Mouse (Mus musculus) intestine, embryonic 15.5 days (tissue): Measurements from ENCODE around the gene Igsf11. TPM values are rescaled to one million over a fixed set of nuclear protein-coding genes. Genes with fewer than 3 reads are reported as not detected.

Source experiments
- ATAC-seq: fragments of 200-750 bp; cut with Nextera tagmentation; 2 replicates; pipeline ENCODE4 v1.8.0; 2017; ENCODE audit warnings: moderate TSS enrichment, moderate library complexity
- H3K27ac ChIP-seq: fragments of 300-500 bp; sonication (generic); 2 replicates; pipeline ENCODE4 v1.5.1; 2015; ENCODE audit warnings: mild to moderate bottlenecking, inconsistent platforms
- H3K27me3 ChIP-seq: fragments of 300-500 bp; sonication (generic); replicated peaks from 2 replicates; pipeline ENCODE4 v1.6.1; 2015; ENCODE audit warnings: inconsistent platforms
- H3K36me3 ChIP-seq: fragments of 300-500 bp; sonication (generic); 2 replicates; pipeline ENCODE4 v1.6.1; 2015; ENCODE audit warnings: inconsistent platforms
- H3K4me1 ChIP-seq: fragments of 300-500 bp; sonication (generic); replicated peaks from 2 replicates; pipeline ENCODE4 v1.6.1; 2015; ENCODE audit warnings: inconsistent platforms
- H3K4me2 ChIP-seq: fragments of 300-500 bp; sonication (generic); replicated peaks from 2 replicates; pipeline ENCODE4 v1.6.1; 2015; ENCODE audit warnings: mild to moderate bottlenecking, inconsistent platforms
- H3K4me3 ChIP-seq: fragments of 300-500 bp; sonication (generic); replicated peaks from 2 replicates; pipeline ENCODE4 v1.5.1; 2015; ENCODE audit warnings: inconsistent platforms
- H3K9ac ChIP-seq: fragments of 300-500 bp; sonication (generic); 2 replicates; pipeline ENCODE4 v1.6.1; 2015; ENCODE audit warnings: inconsistent platforms
- H3K9me3 ChIP-seq: fragments of 300-500 bp; sonication (generic); 2 replicates; pipeline ENCODE4 v1.6.1; 2016; ENCODE audit warnings: inconsistent platforms
- WGBS: fragments of 180-500 bp; shearing (Covaris S2); methylation state at CpG from one replicate; pipeline ENCODE4 v1.1.7; 2015; 5-methylcytosine and 5-hydroxymethylcytosine counted together
- polyA plus RNA-seq: library from polyadenylated mRNA; unstranded; fragments of >200 nt; fragmentation: Nextera tagmentation; extraction: Ambion mirVana; gene quantifications from 2 replicates; pipeline ENCODE4 v1.2.1, GENCODE M21; 2015

The Igsf11 gene
- polyA plus RNA-seq, 1 experiment from 2014 or later, result 1.7 TPM

DNA sequence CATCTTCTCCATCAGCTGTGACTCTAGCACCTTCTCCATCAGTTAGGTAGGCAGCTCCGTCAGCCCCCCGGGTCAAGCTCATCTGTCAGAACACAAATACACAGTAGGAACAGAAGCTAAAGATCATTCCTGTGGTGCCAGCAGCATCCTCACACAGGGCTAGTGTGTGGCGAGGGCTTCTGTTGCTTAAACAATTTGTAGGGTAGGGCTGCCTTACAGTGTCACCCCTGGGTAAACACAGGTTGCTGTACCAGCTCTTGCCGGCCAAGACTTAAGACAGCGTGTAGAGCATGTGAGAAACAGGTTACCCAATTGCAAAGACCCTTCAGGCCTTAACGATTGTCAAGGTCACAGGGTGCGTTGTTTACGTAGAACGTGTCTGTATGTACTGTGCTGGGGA is 15.8 kb downstream of the Igsf11 start:
- no peak for ATAC-seq
- WGBS, result 55% methylated on average over 9 of the region's 9 CpGs
- peaks cover 19% of the 10 kb centered on the region; the same call in 1 of the 2 replicates for H3K27me3 ChIP-seq
- H3K36me3 ChIP-seq, result no peaks in the 10 kb centered on the region
- H3K4me3 ChIP-seq, result no peak overlapping the region
- 0 out of 2 replicates have a peak, but pooled peaks cover 2% of the 10 kb centered on the region for H3K4me1 ChIP-seq
- no peak overlapping the region for H3K27ac ChIP-seq
- H3K9me3 ChIP-seq, result no peaks in the 10 kb centered on the region
- no peak overlapping the region for H3K9ac ChIP-seq
- no peak overlapping the region for H3K4me2 ChIP-seq

DNA sequence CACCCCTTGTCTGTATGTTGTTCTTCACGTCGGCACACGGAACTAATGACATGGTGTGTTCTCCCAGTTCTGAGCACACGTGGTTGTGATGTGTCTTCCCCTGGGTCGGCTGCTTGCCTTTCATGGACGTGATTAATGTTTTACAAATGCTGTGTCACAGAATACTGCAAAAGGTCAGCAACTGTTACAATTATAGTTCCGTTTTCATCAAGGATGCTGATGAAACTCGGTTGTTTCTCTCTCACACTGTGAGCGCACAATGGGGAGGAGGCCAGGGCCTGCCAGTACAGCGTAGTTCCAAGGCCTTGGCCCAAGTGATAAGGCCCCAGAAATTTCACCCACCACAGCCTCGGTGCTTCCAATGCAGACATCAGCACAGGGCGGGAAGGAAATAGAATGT is 17.0 kb downstream of the Igsf11 start:
- peak; percentile 50; the same call in 1 of the 2 replicates for ATAC-seq
- WGBS, result 64% methylated on average over 12 of the region's 12 CpGs

DNA sequence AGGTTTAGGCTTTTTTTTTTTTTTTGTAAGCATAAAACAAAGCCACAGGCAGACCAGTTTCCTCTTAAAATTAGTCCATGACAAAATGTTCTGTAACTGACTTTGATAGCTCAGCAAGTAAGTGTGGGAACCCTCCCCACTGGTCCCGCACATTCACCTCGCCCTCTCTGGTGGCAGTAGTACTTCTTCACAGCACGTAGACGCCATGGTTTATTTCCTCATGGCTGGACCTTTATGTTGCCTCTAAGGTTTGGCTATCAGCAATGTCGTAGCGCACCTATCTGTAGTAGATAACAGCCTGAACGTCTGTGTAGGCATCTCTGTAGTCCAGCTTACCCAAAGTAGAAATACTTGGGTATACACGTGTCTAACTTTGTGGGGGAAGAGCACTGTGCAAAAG is 17.6 kb downstream of the Igsf11 start:
- H3K27ac ChIP-seq, result no peak overlapping the region
- H3K4me2 ChIP-seq, result no peak overlapping the region
- H3K9me3 ChIP-seq, result no peaks in the 10 kb centered on the region
- no peaks in the 10 kb centered on the region for H3K36me3 ChIP-seq
- peaks cover 7% of the 10 kb centered on the region; the same call in 1 of the 2 replicates for H3K27me3 ChIP-seq
- 0 out of 2 replicates have a peak, but pooled peaks cover 2% of the 10 kb centered on the region for H3K4me1 ChIP-seq
- peak; percentile 57 for ATAC-seq
- H3K4me3 ChIP-seq, result no peak overlapping the region
- WGBS, result 66% methylated on average over 8 of the region's 8 CpGs
- H3K9ac ChIP-seq, result no peak overlapping the region

More for the DNA sequence above, 17.0 kb downstream of the Igsf11 start:
- H3K27ac ChIP-seq, result no peak overlapping the region
- no peaks in the 10 kb centered on the region for H3K36me3 ChIP-seq
- H3K9ac ChIP-seq, result no peak overlapping the region
- H3K9me3 ChIP-seq, result no peaks in the 10 kb centered on the region
- peaks cover 8% of the 10 kb centered on the region; the same call in 1 of the 2 replicates for H3K27me3 ChIP-seq
- no peak overlapping the region for H3K4me3 ChIP-seq
- H3K4me1 ChIP-seq, result 0 out of 2 replicates have a peak, but pooled peaks cover 2% of the 10 kb centered on the region
- no peak overlapping the region for H3K4me2 ChIP-seq

DNA sequence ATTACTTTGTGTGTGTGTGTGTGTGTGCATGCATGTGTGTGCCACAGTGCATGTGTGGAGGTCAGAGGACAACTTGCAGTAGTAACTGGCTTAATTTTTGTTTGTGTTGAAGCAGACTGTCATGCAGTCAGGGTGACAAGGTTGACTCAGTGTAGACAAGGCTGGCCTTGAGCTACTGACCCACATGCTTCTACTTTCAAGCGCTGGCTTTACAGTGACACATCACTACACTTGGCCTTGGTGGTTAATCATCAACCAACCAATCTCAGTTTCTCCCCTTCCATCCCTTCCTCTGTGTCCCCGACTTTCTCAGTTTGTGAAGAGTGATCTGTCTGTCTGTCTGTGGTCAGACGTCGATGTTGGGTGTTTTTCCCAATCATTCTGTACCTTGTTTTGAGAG is 23.0 kb downstream of the Igsf11 start:
- Histone ChIP-seq H3K4me1 (no peaks in the 10 kb centered on the region), H3K4me3 (no peak overlapping the region), H3K4me2 (no peak overlapping the region), H3K27ac (no peak overlapping the region), H3K9ac (no peak overlapping the region), H3K36me3 (no peaks in the 10 kb centered on the region), H3K9me3 (no peaks in the 10 kb centered on the region), H3K27me3 (no peaks in the 10 kb centered on the region)
- 61% methylated on average over 4 of the region's 4 CpGs for WGBS
- peak; percentile 81 for ATAC-seq

DNA sequence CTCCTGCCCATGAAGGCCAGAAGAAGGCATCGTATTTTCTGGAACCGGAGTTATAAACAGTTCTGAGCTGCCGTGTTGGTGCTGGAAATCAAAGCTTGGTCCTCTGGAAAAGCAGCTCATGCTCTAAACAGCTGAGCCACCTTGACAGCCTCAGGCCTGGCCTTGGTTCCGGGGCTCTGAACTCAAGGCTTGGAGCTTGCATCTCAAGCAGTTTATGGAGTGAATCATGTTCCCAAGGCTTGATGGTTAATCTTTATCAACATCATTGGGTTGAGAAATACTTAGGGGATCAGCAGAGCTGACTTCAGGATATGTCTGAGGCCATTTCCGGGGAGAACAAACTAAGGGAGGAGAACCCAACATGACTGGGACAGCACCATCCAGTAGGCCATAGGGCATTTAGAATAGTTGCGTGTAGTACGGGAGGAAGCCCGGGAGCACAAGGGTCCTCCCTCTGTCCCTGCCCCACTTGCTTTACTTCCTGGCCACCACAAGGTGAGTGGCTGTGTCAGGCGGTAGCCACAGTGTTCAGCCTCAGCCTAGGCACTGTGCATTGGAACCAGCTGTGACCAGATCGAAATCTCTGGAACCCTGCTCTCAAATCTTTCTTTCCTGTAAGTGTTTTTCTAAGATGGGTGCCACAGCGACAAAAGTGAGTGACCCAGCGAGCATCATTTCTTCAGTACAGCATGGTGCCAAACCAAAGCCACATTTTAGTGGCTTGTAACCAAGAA is 23.7 kb downstream of the Igsf11 start:
- Histone ChIP-seq H3K36me3 (no peaks in the 10 kb centered on the region), H3K9me3 (no peaks in the 10 kb centered on the region), H3K4me3 (no peak overlapping the region), H3K27me3 (no peaks in the 10 kb centered on the region), H3K4me2 (no peak overlapping the region), H3K9ac (no peak overlapping the region), H3K4me1 (no peaks in the 10 kb centered on the region), H3K27ac (no peak overlapping the region)
- WGBS, result 92% methylated on average over 12 of the region's 12 CpGs
- ATAC-seq, result peak; percentile 44; the same call in 1 of the 2 replicates

DNA sequence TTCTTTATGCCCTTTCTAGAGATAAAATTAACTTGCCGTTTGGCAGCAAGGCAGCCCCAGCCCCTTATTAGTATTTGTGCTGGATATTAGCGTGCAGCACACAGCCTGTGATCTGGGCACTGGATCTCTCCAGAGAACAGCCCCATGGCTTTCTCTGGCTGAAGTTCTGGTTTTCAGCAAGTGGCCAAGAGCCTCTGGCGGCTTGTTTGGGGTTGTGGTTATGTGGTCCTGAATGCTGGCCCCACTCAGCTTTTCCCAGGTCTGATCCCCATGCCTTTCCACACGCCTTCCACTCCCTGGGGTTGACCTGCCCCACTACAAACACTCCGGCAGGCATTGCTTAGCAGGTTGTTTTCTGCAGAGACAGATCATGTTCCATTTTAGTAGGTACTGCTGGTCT is 24.4 kb downstream of the Igsf11 start:
- no peak overlapping the region for H3K4me3 ChIP-seq
- 84% methylated on average over 5 of the region's 5 CpGs for WGBS
- no peaks in the 10 kb centered on the region for H3K36me3 ChIP-seq
- no peaks in the 10 kb centered on the region for H3K27me3 ChIP-seq
- no peak overlapping the region for H3K27ac ChIP-seq
- no peak overlapping the region for H3K4me2 ChIP-seq
- no peaks in the 10 kb centered on the region for H3K4me1 ChIP-seq
- H3K9ac ChIP-seq, result no peak overlapping the region
- H3K9me3 ChIP-seq, result no peaks in the 10 kb centered on the region
- ATAC-seq, result no peak

DNA sequence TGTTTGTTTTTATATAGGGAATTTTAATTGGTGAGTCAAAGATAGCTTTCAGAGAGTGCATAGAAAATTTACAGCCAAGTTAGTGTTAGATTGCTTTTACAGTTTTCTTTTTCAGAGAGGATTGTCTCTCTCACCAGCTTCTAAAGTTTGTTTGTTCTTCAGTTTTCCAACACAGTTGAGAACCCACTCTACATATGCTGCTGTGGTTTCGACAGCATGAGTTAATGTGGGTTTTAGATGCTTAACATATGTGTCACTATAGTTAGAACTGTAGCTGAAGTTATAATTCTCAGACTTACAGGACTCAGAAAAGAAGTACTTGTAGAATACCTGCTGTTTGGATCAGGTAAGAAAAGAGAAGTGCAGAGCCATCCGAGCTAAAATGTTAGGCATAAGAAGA is 25.6 kb downstream of the Igsf11 start:
- no peaks in the 10 kb centered on the region for H3K36me3 ChIP-seq
- H3K4me3 ChIP-seq, result no peak overlapping the region
- H3K4me1 ChIP-seq, result no peaks in the 10 kb centered on the region
- ATAC-seq, result no peak
- H3K9ac ChIP-seq, result no peak overlapping the region
- H3K27me3 ChIP-seq, result no peaks in the 10 kb centered on the region
- 93% methylated on average over 2 of the region's 2 CpGs for WGBS
- no peaks in the 10 kb centered on the region for H3K9me3 ChIP-seq
- no peak overlapping the region for H3K27ac ChIP-seq
- no peak overlapping the region for H3K4me2 ChIP-seq

DNA sequence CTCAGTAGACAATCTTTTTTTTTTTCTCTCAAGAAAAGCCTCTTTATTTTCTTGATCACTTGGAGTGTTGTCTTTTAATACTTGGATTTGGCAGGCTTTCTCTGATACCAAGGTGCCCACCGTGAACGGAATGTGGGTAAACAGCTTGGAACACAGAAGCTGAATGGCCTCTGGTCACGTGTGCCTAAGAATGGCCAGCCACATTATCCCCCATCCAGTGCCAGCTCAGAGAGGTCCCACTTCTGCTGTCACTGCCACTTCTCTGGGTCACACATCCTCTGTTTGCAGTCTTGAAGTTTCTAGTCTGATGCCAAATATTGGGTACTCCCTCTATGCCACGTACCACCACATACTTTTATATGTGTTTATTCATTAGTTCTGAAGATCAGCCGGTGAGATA is 28.0 kb downstream of the Igsf11 start:
- no peaks in the 10 kb centered on the region for H3K36me3 ChIP-seq
- ATAC-seq, result no peak
- no peaks in the 10 kb centered on the region for H3K4me1 ChIP-seq
- WGBS, result 83% methylated on average over 5 of the region's 5 CpGs
- H3K9me3 ChIP-seq, result no peaks in the 10 kb centered on the region
- no peak overlapping the region for H3K27ac ChIP-seq
- no peak overlapping the region for H3K9ac ChIP-seq
- no peaks in the 10 kb centered on the region for H3K27me3 ChIP-seq
- no peak overlapping the region for H3K4me2 ChIP-seq
- no peak overlapping the region for H3K4me3 ChIP-seq

DNA sequence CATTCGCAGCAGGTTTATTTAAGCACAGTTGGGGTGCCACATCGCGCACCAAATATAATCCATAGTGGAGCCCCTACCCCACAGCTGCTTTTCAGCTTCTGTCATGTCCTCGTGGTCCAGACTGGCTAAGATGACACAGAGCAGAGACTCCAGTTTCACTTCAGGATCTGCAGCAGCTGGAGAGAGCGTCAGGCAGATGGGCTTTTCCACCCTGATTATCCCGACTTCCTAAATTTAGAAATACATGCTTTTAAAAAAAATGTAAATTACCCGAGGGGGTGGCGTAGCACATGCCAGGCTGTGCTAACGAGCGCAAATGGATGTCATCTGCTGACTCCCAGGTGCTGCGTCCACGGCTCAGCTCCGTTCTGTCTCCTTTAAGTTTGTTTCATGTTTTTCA is 32.5 kb downstream of the Igsf11 start:
- H3K4me2 ChIP-seq, result no peak overlapping the region

DNA sequence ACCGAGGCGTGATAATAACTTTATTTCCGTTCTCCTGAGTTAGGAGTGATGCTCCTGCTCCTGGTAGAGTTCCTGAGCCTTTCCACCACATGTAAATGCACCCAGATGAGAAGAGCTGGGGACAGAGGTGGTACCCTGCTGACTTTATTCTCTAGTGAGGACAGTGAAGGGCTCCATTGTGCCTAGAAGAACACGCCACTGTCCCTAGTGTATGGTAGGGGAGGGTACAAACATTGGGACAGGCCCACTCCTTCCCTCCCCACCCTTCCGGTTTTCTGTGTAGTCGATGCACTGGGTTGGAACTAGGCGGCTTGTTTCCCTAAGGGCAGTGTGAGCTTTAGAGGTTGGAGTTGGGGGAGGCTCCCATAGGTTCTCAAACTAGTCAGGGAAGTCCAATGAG is 36.3 kb downstream of the Igsf11 start:
- Histone ChIP-seq H3K4me1 (no peaks in the 10 kb centered on the region), H3K9me3 (no peaks in the 10 kb centered on the region), H3K4me3 (no peak overlapping the region), H3K36me3 (no peaks in the 10 kb centered on the region), H3K27ac (no peak overlapping the region), H3K4me2 (no peak overlapping the region), H3K27me3 (no peaks in the 10 kb centered on the region; the same call in 1 of the 2 replicates), H3K9ac (no peak overlapping the region)
- 86% methylated on average over 7 of the region's 7 CpGs for WGBS
- ATAC-seq, result no peak

More for the DNA sequence above, 32.5 kb downstream of the Igsf11 start:
- Histone ChIP-seq H3K27ac (no peak overlapping the region), H3K36me3 (no peaks in the 10 kb centered on the region), H3K4me3 (no peak overlapping the region), H3K9ac (no peak overlapping the region), H3K27me3 (no peaks in the 10 kb centered on the region; the same call in 1 of the 2 replicates), H3K9me3 (no peaks in the 10 kb centered on the region), H3K4me1 (no peaks in the 10 kb centered on the region)
- 55% methylated on average over 13 of the region's 13 CpGs for WGBS
- ATAC-seq, result no peak

DNA sequence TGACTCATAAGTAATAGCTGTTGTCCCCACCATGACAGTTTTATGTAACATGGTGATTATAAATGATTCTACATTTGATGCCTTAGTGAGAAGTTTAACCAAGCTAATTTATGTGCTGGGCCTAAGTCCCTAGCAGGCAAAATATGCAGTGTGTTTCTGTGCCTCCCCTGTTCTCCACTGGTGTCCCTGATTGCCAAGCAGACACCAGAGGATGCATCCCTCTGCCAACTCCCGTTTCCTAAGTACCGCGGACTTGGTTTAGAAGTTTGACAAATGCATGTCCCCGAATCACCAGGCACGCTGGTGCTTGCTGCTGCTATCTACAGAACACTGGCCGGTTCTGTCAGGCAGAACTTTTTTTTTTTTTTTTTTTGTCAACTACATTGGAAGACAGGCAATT is 39.0 kb downstream of the Igsf11 start:
- H3K4me1 ChIP-seq, result no peaks in the 10 kb centered on the region
- no peak overlapping the region for H3K27ac ChIP-seq
- H3K36me3 ChIP-seq, result no peaks in the 10 kb centered on the region
- H3K9me3 ChIP-seq, result no peaks in the 10 kb centered on the region
- no peaks in the 10 kb centered on the region; the same call in 1 of the 2 replicates for H3K27me3 ChIP-seq
- 53% methylated on average over 6 of the region's 6 CpGs for WGBS
- H3K4me2 ChIP-seq, result no peak overlapping the region
- H3K9ac ChIP-seq, result no peak overlapping the region
- H3K4me3 ChIP-seq, result no peak overlapping the region
- no peak for ATAC-seq

DNA sequence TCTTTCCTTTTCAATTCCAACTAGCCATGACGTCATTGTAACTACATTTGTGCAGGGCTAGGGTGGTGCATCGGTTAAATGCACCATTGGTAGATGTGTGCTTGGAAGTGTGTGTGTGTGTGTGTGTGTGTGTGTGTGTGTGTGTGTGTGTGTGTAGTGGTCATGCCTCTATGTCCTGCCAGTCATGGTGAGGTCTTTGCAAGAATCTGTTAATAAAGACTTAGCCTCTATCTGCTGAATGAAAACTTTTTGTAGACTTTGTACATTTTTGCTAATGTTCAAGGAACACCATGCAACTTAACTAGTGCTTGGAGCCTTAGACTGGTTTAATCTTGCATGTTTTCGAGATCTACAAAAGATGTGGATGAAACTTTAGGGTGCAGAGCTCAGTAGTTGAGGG is 48.3 kb downstream of the Igsf11 start:
- no peaks in the 10 kb centered on the region for H3K27me3 ChIP-seq
- no peak for ATAC-seq
- WGBS, result 83% methylated on average over 3 of the region's 3 CpGs

DNA sequence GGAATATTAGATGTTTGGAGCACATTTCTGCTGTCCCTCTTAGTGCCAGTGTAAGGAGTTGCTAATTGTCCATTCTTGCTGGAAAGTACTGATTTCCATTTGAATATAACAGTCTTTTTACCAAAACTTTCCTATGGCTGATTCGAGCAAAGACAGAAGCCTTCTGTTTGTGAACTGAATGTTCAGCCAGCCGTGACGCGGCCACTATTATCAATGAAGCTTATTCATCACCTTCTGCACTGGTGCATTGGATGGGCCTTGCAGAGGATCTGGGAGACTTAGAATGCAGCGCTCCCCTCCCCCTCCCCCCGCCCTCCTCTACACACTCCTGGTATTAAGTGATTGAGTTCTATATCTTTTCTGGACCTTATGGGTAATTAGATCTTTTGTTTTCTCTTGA is 48.8 kb downstream of the Igsf11 start:
- Histone ChIP-seq H3K9ac (no peak overlapping the region), H3K4me3 (no peak overlapping the region), H3K27ac (no peak overlapping the region), H3K36me3 (no peaks in the 10 kb centered on the region), H3K27me3 (no peaks in the 10 kb centered on the region), H3K4me2 (no peak overlapping the region), H3K9me3 (no peaks in the 10 kb centered on the region), H3K4me1 (peaks cover 7% of the 10 kb centered on the region; the same call in 1 of the 2 replicates)
- no peak for ATAC-seq
- WGBS, result 68% methylated on average over 6 of the region's 6 CpGs

More for the DNA sequence above, 48.3 kb downstream of the Igsf11 start:
- Histone ChIP-seq H3K27ac (no peak overlapping the region), H3K36me3 (no peaks in the 10 kb centered on the region), H3K9ac (no peak overlapping the region), H3K4me3 (no peak overlapping the region), H3K4me2 (no peak overlapping the region), H3K4me1 (peaks cover 5% of the 10 kb centered on the region; the same call in 1 of the 2 replicates), H3K9me3 (no peaks in the 10 kb centered on the region)
